Mouse (Mus musculus) layer of hippocampus, adult 9-10 months (tissue): Measurements from ENCODE around the gene Myl4.
"Not testable (repeated sequence)": the region's sequence is repeated elsewhere in the genome, so short reads cannot be mapped to it uniquely, and the experiment has no call there.

Experiments used
- DNase-seq: peaks from one replicate; pipeline ENCODE4 v3.0.0; 2022; ENCODE audit warnings: low spot score

The Myl4 gene

GRCm38 (mm10) chr11:104550406-104550974 lies at the start of gene Myl4, which contains the start of gene Cdc27:
TSS of gene Myl4 (plus strand) at chr11:104550663.
TSS of gene Cdc27 (minus strand) at chr11:104550620.
- DNase-seq = peak; percentile 100

DNA sequence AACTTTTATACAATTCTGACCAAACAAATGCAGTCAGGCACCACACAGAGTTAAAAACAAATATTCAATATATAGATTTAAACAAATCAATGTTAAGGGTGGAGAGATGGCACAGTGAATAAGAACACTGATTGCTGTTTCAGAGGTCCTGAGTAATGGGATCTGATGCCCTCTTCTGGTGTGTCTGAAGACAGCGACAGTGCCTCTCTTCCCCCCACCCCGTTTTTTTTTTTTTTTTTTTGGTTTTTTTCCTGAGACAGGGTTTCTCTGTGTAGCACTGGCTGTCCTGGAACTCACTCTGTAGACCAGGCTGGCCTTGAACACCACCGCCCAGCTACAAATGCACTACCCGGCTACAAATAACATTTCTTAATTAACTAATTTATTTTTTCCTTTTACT lies 42.0 kb upstream of the Myl4 start:
- DNase-seq = no peak

- no peak for DNase-seq
These were observed 39.9 kb upstream of the Myl4 start for GRCm38 (mm10) chr11:104510606-104511005.

DNA sequence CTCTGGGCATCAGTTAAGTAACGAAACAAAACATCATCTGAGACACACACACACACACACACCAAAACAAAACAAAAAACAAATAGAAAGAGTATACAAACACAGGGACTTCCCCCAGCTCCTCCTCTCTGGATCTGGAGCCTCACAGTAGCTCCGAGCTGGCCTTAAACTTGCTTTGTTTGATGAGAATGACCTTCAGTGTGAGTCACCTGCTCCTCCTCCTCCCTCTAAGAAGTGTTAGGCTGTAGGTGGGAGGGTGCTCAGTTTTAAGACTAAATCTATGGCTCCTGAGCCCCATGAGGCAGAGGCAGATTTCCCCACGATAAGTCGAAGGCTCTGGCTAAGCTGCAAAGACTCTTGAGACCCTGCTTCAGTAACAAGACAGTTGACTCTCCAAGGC lies 38.0 kb upstream of the Myl4 start:
- DNase-seq = no peak

GRCm38 (mm10) chr11:104525935-104526334 lies 24.5 kb upstream of the Myl4 start:
- no peak for DNase-seq

DNA sequence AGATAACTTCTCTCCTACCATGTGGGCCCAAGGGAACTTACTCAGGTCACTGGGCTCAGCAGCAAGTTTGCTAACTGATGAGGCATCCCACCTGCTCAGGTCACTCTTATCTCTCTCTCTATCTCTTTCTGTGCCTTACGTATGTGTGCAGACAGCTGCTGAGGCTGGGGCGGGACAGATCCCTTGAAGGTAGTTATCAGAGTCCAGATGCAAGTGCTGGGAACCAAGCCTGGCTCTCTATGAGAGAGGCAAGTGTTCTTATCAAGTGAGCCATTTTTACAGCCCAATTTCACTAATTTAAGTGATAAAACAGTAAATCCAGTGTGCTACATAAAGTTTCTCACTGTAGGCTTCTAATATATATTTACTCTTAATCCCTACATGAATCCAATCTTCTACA lies 13.6 kb upstream of the Myl4 start:
- no peak for DNase-seq

DNA sequence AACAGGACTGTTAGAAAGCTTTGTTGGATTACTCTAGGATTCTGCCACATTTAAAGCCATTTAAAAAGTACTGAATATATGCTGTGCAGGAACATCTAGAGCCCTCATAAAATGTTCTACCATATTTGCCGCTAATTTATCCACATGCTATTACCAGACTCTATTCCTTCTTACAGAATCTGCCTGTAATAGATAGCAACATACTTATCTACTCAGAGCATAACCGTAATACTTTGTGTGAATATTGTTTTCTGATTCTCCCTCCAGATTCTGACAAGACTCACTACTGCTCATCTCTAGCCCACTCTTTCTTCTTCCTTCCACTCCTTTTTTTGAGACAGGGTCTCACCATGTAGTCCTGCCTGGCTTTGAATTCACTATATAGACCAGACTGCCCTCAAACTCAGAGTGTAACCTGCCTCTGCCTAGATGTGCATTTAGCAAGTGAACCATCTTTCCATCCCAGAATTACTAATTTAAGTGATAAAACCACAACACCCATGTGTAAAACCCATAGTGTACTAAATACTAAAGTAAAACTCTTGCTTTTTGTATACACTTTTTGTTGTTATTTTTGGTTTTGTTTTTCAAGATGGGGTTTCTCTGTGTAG lies 12.4 kb upstream of the Myl4 start:
- DNase-seq = no peak

GRCm38 (mm10) chr11:104539811-104540210 lies 10.7 kb upstream of the Myl4 start:
- no peak for DNase-seq

DNA sequence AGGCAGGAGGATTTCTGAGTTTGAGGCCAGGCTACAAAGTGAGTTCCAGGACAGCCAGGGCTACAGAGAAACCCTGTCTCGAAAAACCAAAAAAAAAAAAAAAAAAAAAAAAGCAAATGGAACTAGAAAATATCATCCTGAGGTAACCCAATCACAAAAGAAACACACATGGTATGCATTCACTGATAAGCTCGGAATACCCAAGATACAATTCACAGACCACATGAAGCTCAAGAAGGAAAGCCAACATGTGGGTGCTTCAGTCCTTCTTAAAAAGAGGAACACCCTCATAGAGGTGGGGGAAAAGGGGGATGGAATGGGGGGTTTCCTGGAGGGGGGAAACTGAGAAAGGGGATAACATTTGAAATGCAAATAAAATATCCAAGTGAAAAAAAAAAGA lies 7.1 kb upstream of the Myl4 start:
- not testable (repeated sequence) for DNase-seq

DNA sequence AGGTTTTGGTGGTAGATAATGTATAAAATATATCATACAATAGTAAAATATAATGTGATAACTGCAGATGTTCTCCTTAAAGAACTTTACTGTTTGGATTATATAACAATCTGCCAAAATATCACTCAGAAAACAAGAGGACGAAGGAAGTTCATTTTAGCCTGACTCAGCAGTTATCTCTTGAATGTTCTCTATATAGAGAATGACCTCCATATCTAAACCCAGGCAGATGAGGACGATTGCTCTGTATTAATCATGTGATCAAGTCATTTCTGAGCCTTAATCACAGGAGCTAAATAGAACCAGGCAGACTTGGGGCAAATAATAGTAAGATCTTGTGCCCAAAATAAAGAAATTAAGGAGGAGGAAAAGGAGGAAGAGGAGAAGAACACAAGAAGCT lies 6.0 kb upstream of the Myl4 start:
- no peak for DNase-seq

DNA sequence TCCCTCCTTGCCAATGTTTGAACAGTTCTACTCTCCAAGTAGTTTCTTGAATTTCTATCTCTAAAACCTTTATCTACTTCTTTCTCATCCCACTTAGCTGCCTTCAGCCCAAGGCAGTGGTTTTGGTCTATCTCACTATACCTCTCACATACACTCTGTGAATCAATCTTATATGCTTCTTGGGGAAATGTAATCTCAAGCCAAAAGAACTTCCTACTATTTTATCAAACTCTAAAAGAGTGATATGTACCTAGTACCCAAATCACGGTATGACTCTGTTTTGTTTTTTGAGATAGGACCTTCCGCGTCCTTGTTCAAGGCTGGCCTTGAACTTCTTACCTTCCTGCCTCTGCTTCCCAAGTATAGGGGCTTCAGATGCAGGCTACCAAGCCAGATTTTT lies 3.0 kb upstream of the Myl4 start:
- no peak for DNase-seq

GRCm38 (mm10) chr11:104549438-104550405 lies 741 bp upstream of the Myl4 start:
- no peak for DNase-seq

- no peak for DNase-seq
These were observed 7.6 kb downstream of the Myl4 start for GRCm38 (mm10) chr11:104558065-104558464.

- DNase-seq = no peak
These were observed 8.4 kb downstream of the Myl4 start for GRCm38 (mm10) chr11:104558651-104559403.

DNA sequence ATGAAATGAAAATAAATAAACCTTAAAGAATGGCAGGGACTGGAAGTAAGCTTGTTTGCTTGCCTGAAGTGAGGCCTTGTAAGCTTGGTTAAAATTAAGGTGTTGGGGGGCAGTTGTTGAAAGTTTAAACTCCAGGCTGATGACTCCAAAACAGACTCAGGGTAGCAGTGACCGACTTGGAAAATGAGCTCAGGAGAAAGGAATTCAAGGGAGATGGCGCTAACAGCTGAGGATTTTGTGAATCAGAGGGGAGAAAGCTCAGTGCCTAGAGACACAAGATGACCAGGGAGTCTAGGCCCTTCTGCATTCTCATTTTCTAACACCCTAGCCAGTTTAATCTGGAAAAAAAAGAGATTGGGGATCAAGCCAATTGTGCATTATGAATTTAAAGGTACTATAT lies 10.5 kb downstream of the Myl4 start:
- DNase-seq = no peak

GRCm38 (mm10) chr11:104563496-104563895 lies 13.0 kb downstream of the Myl4 start:
- no peak for DNase-seq

- DNase-seq = no peak
These were observed 14.7 kb downstream of the Myl4 start for GRCm38 (mm10) chr11:104565172-104565571.

DNA sequence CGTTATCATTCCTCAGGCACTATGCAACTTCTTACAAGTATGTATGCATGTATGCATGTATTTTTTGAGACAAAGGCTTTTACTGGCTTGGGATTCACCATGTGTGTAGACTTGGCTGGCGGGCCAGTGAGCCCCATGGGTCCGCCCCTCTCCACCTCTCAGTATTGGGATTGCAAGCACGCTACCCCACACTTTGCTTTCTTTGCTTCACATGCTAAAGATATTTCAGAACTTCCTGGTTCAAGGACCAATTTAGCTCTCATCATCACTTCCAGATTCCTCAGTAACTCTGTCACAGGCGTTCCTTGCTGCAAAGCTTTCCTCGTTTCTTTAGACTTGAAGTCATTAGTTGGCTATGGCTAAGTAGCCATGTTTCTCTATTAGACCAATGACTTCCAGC lies 15.6 kb downstream of the Myl4 start:
- DNase-seq = no peak

DNA sequence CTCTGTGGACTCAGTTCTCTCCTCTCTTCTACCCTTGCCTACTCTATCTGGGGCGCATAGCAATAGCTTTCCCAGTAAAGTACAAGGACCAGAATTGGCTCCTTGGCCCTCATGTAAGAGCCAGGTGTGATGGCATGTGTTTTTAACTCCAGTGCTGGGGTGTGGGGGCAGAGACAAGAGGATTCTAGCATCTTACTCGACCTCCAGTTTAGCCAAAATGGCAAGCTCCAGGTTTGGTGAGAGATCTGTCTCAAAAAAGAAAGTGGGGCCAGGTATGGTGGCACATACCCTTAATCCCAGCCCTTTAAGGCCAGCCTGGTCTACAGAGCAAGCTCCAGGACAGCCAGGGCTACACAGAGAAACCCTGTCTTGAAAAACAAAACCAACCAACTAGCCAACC lies 16.3 kb downstream of the Myl4 start:
- no peak for DNase-seq

DNA sequence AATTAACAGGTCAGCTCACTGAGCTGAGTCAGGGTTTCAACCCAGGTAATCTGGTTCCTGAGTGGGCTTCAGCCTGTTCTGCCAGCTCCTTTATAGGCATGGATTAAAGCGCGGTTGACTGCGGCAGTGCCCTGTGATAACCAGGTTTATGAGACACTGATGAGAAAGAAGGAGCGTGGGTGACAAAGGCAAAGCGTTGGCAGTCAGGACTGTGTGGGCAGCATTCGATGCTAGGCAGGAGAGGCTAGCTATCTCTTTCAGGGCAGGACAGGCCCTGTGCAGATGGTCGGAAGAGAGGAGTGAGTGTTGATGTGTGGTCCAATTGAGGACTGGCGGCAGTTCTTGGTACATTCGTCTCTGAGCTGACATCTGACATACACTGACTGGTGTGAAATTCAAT lies 17.3 kb downstream of the Myl4 start:
- DNase-seq = no peak

GRCm38 (mm10) chr11:104568326-104568725 lies 17.9 kb downstream of the Myl4 start:
- DNase-seq = no peak

DNA sequence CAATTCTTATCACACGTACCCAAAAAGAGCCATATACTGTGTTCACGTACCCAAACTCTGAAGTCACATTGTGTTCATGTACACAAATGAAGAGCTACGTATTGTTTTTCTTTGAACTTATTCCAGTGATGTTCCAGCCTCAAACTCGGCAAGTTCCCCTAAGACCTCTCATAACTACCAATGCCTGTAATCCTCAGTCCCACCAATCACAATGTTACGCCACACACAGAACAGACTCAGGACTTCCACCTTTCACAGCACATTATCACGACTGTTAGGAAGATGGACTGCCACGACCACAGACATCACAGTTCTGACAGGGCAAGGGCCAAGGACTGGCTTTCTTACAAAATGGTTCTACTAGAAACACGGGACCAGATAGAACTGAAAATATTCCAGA lies 20.1 kb downstream of the Myl4 start:
- DNase-seq = not testable (repeated sequence)
